Mouse (Mus musculus) heart, embryonic 16.5 days (tissue): ENCODE results near the gene Ptprcap. TPM values are rescaled to one million over a fixed set of nuclear protein-coding genes. Genes with fewer than 3 reads are reported as not detected.
A peak's percentile ranks its signal among the peaks of the same experiment; 100 is the strongest.

Source experiments
- ATAC-seq: fragments of 200-750 bp; cut with Nextera tagmentation; replicated peaks from 2 replicates; pipeline ENCODE4 v1.8.0; 2017; ENCODE audit warnings: moderate number of reproducible peaks; ENCODE audit not compliant: insufficient read depth, low FRiP score; ENCODE audit errors: extremely low read depth
- H3K27ac ChIP-seq: fragments of 300-500 bp; sonication (generic); 2 replicates; pipeline ENCODE4 v1.5.1; 2014; ENCODE audit warnings: mild to moderate bottlenecking, low read length, control low read depth, moderate library complexity
- H3K27me3 ChIP-seq: fragments of 300-500 bp; sonication (generic); 2 replicates; pipeline ENCODE4 v1.6.1; 2014; ENCODE audit warnings: low read length, mixed read lengths; ENCODE audit not compliant: control insufficient read depth, insufficient read depth
- H3K36me3 ChIP-seq: fragments of 300-500 bp; sonication (generic); 2 replicates; pipeline ENCODE4 v1.6.1; 2014; ENCODE audit not compliant: control insufficient read depth, insufficient read depth
- H3K4me1 ChIP-seq: fragments of 300-500 bp; sonication (generic); 2 replicates; pipeline ENCODE4 v1.6.1; 2014; ENCODE audit warnings: low read length, mixed read lengths; ENCODE audit not compliant: control insufficient read depth, insufficient read depth
- H3K4me2 ChIP-seq: fragments of 300-500 bp; sonication (generic); 2 replicates; pipeline ENCODE4 v1.6.1; 2014; ENCODE audit warnings: low read depth, mild to moderate bottlenecking, control low read depth, low read length
- H3K4me3 ChIP-seq: fragments of 300-500 bp; sonication (generic); 2 replicates; pipeline ENCODE4 v1.5.1; 2014; ENCODE audit warnings: mild to moderate bottlenecking, control low read depth, low read length
- H3K9ac ChIP-seq: fragments of 300-500 bp; sonication (generic); 2 replicates; pipeline ENCODE4 v1.6.1; 2014; ENCODE audit warnings: low read length, control low read depth
- H3K9me3 ChIP-seq: fragments of 300-500 bp; sonication (generic); replicated peaks from 2 replicates; pipeline ENCODE4 v1.6.1; 2016; ENCODE audit warnings: low read length; ENCODE audit not compliant: control insufficient read depth
- WGBS: fragments of 180-500 bp; shearing (Covaris S2); extraction: QIAGEN DNeasy Blood & Tissue Kit; methylation state at CpG from one replicate; pipeline ENCODE4 v1.1.7; 2014; 5-methylcytosine and 5-hydroxymethylcytosine counted together
- polyA plus RNA-seq: library from polyadenylated mRNA; unstranded; fragments of >200 nt; fragmentation: Nextera tagmentation; extraction: Ambion mirVana; gene quantifications from 2 replicates; pipeline ENCODE4 v1.2.1, GENCODE M21; 2015

Gene Ptprcap
- polyA plus RNA-seq, 1 experiment from 2014 or later, result 71.1 TPM

- H3K4me3 ChIP-seq, result no peak within 1 kb of the TSS
- ATAC-seq, result no peak
- 71% methylated on average over 7 of the region's 7 CpGs for WGBS
- peaks cover 1% of the 10 kb centered on the region; the same call in 1 of the 2 replicates for H3K4me1 ChIP-seq
- no peak within 1 kb of the TSS for H3K4me2 ChIP-seq
- H3K9me3 ChIP-seq, result no peaks in the 10 kb centered on the region; the same call in 1 of the 2 replicates
- H3K27me3 ChIP-seq, result no peaks in the 10 kb centered on the region
- H3K36me3 ChIP-seq, result no peaks in the 10 kb centered on the region
- no peak within 1 kb of the TSS for H3K9ac ChIP-seq
- H3K27ac ChIP-seq, result peak within 1 kb of the TSS; percentile 60
These were observed 9.6 kb upstream of the Ptprcap start, which contains the start of gene Cabp4 for GRCm38 (mm10) chr19:4143759-4144268. Gene Cabp4, minus strand, starts transcription at chr19:4144033.

GRCm38 (mm10) chr19:4144550-4145498 lies 8.6 kb upstream of the Ptprcap start:
- 72% methylated on average over 16 of the region's 16 CpGs for WGBS
- Histone ChIP-seq H3K36me3 (no peaks in the 10 kb centered on the region), H3K27ac (peak overlapping the region; percentile 60), H3K4me1 (peaks cover 8% of the 10 kb centered on the region), H3K4me2 (no peak overlapping the region), H3K27me3 (no peaks in the 10 kb centered on the region), H3K4me3 (no peak overlapping the region), H3K9me3 (no peaks in the 10 kb centered on the region; the same call in 1 of the 2 replicates), H3K9ac (no peak overlapping the region)
- ATAC-seq, result no peak

GRCm38 (mm10) chr19:4145936-4146335 lies 7.5 kb upstream of the Ptprcap start:
- Histone ChIP-seq H3K36me3 (peaks cover 4% of the 10 kb centered on the region), H3K9me3 (no peaks in the 10 kb centered on the region; the same call in 1 of the 2 replicates), H3K4me3 (no peak overlapping the region), H3K27ac (no peak overlapping the region), H3K4me2 (no peak overlapping the region), H3K27me3 (no peaks in the 10 kb centered on the region), H3K4me1 (peaks cover 9% of the 10 kb centered on the region), H3K9ac (no peak overlapping the region)
- ATAC-seq, result no peak
- 89% methylated on average over 5 of the region's 5 CpGs for WGBS

- Histone ChIP-seq H3K27ac (no peak overlapping the region), H3K27me3 (no peaks in the 10 kb centered on the region), H3K9ac (no peak overlapping the region), H3K4me3 (no peak overlapping the region), H3K4me2 (no peak overlapping the region), H3K4me1 (peaks cover 9% of the 10 kb centered on the region), H3K9me3 (no peaks in the 10 kb centered on the region; the same call in 1 of the 2 replicates), H3K36me3 (peaks cover 8% of the 10 kb centered on the region)
- no peak for ATAC-seq
- 60% methylated on average over 12 of the region's 12 CpGs for WGBS
These were observed 6.9 kb upstream of the Ptprcap start for GRCm38 (mm10) chr19:4146366-4147021.

GRCm38 (mm10) chr19:4147022-4147405 lies 6.4 kb upstream of the Ptprcap start:
- ATAC-seq, result no peak
- Histone ChIP-seq H3K9me3 (no peaks in the 10 kb centered on the region; the same call in 1 of the 2 replicates), H3K36me3 (peaks cover 8% of the 10 kb centered on the region), H3K4me3 (no peak overlapping the region), H3K27me3 (no peaks in the 10 kb centered on the region), H3K4me2 (no peak overlapping the region), H3K9ac (no peak overlapping the region), H3K27ac (no peak overlapping the region), H3K4me1 (peaks cover 12% of the 10 kb centered on the region)
- WGBS, result 52% methylated on average over 3 of the region's 3 CpGs

GRCm38 (mm10) chr19:4147782-4148490 lies 5.5 kb upstream of the Ptprcap start:
- no peak for ATAC-seq
- WGBS, result 39% methylated on average over 9 of the region's 9 CpGs

GRCm38 (mm10) chr19:4148491-4148806 lies 5.0 kb upstream of the Ptprcap start, which contains the start of gene Coro1b:
Gene Coro1b, plus strand, starts transcription at chr19:4148619.
- H3K4me1 ChIP-seq, result peaks cover 12% of the 10 kb centered on the region
- peak within 1 kb of the TSS; percentile 82 for H3K27ac ChIP-seq
- H3K36me3 ChIP-seq, result peaks cover 12% of the 10 kb centered on the region
- peak within 1 kb of the TSS; percentile 95 for H3K9ac ChIP-seq
- H3K4me2 ChIP-seq, result peak within 1 kb of the TSS; percentile 76
- H3K27me3 ChIP-seq, result no peaks in the 10 kb centered on the region
- H3K9me3 ChIP-seq, result no peaks in the 10 kb centered on the region; the same call in 1 of the 2 replicates
- H3K4me3 ChIP-seq, result peak within 1 kb of the TSS; percentile 83
- peak; percentile 94 for ATAC-seq
- WGBS, result under 1% methylated on average over 33 of the region's 33 CpGs

More at GRCm38 (mm10) chr19:4147782-4148490, 5.5 kb upstream of the Ptprcap start:
- peak overlapping the region; percentile 54 for H3K27ac ChIP-seq
- peak overlapping the region; percentile 83 for H3K4me3 ChIP-seq
- H3K9me3 ChIP-seq, result no peaks in the 10 kb centered on the region; the same call in 1 of the 2 replicates
- H3K36me3 ChIP-seq, result peaks cover 12% of the 10 kb centered on the region
- H3K9ac ChIP-seq, result peak overlapping the region; percentile 48
- peaks cover 12% of the 10 kb centered on the region for H3K4me1 ChIP-seq
- no peaks in the 10 kb centered on the region for H3K27me3 ChIP-seq
- peak overlapping the region; percentile 76 for H3K4me2 ChIP-seq

GRCm38 (mm10) chr19:4148819-4149218 lies 4.6 kb upstream of the Ptprcap start:
- Histone ChIP-seq H3K9ac (peak overlapping the region; percentile 95), H3K27ac (peak overlapping the region; percentile 82), H3K27me3 (no peaks in the 10 kb centered on the region), H3K4me2 (peak overlapping the region; percentile 76), H3K4me3 (peak overlapping the region; percentile 83), H3K9me3 (no peaks in the 10 kb centered on the region; the same call in 1 of the 2 replicates), H3K4me1 (peaks cover 12% of the 10 kb centered on the region), H3K36me3 (peaks cover 12% of the 10 kb centered on the region)
- WGBS, result 2% methylated on average over 7 of the region's 8 CpGs
- peak; percentile 21; the same call in 1 of the 2 replicates for ATAC-seq
